Mouse (Mus musculus) gastrocnemius, postnatal 4 days (tissue): Measurements from ENCODE around the gene Mical3. TPM values are rescaled to one million over a fixed set of nuclear protein-coding genes. Genes with fewer than 3 reads are reported as not detected.
A peak's percentile ranks its signal among the peaks of the same experiment; 100 is the strongest.

Experiments used
- DNase-seq, 2 experiments: peaks; one replicate each; pipeline ENCODE4 v3.0.0; 2021 to 2022; ENCODE audit warnings: low spot score in 2 of 2, mixed read lengths in 2 of 2
- total RNA-seq, 2 experiments: library from RNA; stranded (reverse); gene quantifications; 2 replicates each; pipeline ENCODE4 v1.2.3; 2021

Mical3 gene
- total RNA-seq, 2 experiments from 2014 or later = 99.9 to 103 TPM

- no peak for DNase-seq
Measured at GRCm38 (mm10) chr6:121111448-121112055, 19.2 kb downstream of the Mical3 start.

- DNase-seq = peak; percentile 71 to 87
Measured at GRCm38 (mm10) chr6:121109998-121110603, 20.7 kb downstream of the Mical3 start.

DNA sequence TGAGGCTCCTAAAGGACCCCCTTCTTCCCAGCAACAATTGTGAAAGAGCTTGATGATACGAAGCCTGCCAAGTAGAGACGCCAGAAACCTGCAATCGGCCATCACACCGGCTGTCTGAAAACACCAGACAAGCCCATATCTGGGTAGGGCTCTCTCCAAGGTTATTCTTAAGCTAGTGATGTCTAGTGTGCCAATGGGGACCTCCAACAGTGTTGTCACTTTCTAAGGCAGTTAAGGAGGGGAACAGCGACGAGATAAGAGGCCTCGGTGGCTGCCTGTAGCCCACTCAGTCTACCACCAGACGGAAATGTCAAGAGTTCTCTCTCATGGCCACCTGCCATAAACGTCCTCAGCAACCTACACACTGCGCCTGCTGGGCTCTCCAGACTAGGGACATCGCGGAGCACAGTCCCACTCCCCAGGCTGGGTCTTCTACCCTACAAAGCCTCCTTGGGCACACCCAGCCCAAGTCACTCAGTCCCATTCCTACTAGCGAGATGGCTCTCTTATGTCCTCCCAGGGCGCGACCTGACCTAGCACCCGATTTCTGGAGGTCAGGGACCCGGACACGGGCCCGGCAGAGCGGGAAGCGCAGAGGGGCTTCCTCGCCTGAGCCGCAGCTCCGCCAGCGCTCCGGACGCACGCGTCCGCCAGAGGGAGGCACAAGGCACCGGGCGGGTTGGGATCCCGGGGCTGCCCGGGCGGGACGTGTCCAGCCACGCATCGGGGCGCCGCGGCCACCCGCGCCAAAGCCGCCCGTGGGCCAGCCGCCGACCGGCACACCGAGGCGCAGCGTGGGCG, 21.4 kb downstream of the Mical3 start:
- peak in 1 of 2 experiments; percentile 63 for DNase-seq

GRCm38 (mm10) chr6:121108075-121108474, 22.7 kb downstream of the Mical3 start:
- DNase-seq = no peak

DNA sequence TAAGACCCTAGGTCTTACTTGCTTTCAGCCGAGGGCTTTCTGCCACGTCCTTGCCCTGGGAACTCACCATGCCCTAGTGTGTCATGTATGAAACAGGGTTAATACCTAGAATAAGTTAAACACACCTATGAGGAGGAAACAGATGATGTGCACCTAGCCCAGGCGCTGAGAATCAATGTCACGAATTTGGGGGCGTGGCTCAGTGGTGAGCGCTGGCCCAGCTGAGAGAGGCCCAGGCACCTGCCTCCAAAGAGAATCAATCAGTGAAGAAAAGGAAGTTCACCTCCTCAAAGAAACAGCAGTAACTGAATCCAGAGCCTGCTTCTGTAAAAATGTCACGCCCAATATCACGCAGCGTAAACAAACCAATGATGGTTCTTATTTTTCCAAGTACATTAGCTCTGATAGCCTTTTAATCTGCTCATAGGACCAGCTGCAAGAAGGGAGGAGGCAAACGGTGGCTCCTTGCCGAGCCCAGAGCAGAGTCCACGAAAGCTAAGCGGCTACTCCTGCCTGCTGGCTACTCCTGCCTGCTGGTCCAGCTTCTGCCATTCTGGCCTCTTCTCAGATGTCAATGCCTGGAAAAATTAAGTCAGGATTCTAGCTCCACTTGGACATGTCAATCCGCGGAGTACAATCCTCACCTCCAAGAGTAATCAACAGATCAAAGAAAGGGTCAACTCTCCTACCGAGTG, 23.9 kb downstream of the Mical3 start:
- no peak for DNase-seq

DNA sequence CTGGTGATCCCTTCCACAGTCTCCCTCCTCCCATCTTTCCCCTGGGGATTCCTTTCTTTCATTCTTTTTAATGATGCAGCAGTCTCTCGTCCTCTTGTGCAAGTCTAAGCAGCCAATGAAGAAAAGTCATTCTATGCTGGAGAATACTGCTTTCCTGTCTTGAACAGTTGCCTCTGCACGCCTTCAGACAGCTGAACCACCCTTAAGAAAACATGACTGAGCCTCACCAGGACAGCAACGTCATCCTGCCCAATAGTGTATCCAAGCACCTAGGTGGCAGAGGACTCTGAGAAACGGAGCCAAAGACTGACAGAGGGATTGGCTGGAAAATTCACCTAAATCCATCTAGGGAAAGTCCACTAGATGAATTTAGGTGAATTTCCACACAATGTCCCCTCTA, 25.1 kb downstream of the Mical3 start:
- no peak for DNase-seq

- DNase-seq = no peak
Measured at GRCm38 (mm10) chr6:121103406-121104171, 27.2 kb downstream of the Mical3 start.

DNA sequence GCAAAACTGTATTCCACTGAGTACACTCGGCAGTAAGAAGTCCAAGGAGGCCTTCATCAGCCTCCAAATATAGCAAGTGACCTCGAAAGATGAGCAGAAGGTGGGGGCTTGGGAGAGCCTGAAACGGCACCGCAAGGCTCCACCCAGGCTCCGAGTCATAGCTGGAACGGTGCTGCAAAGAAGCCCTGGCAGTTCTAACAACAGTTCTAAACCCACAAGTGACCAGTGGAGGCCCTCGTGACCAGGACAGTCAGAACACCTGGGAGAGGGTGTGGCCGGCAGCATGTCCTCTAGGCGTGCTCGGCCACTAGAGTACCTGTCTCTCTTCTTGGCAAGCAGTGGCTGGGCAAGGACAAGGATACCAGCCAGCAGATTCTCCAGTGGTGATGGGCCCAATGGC, 27.9 kb downstream of the Mical3 start:
- no peak for DNase-seq

- no peak for DNase-seq
Measured at GRCm38 (mm10) chr6:121102084-121102483, 28.7 kb downstream of the Mical3 start.

- DNase-seq = no peak
Measured at GRCm38 (mm10) chr6:121101201-121101600, 29.6 kb downstream of the Mical3 start.

DNA sequence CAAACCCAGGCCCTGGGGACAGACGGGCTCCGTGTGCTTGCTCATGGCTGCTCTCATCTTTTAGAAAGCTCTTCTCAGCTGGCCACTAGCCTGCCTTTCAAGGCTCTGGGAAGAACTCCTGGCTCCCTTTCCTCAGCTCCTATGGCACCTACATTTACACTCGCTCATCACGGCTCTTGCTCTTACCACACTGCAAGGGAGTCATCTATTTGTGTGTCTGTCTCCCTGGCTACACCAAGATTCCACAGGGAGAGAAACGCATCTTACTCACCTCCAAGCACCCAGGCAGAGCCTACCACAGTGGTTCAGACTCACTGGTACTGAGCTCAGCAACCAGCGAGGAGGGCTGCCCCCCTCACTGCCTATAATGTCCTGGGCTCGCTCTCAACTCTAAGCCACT, 31.0 kb downstream of the Mical3 start:
- DNase-seq = no peak

- no peak for DNase-seq
Measured at GRCm38 (mm10) chr6:121099228-121099608, 31.6 kb downstream of the Mical3 start.

- DNase-seq = no peak
Measured at GRCm38 (mm10) chr6:121098511-121099227, 32.1 kb downstream of the Mical3 start.

DNA sequence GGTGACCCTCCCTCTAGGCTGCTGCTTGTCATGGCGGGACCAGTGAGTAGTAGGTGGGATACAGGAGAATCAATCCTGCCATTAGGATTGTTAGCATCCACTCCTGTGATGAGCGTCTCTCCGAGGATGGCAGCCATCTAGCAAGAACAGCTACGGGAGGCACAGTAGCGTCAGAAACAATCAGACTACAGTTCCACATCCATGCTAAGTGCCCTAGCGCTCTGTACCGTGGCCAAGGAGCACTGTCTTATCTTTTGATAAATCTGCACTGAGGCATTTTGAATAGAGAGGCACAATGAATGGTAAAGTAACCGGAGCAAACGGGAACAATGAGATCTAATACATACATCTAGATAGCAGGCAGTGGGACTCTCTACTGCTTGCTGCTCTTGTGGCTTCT, 32.7 kb downstream of the Mical3 start:
- no peak for DNase-seq

GRCm38 (mm10) chr6:121096862-121097261, 33.9 kb downstream of the Mical3 start:
- DNase-seq = no peak

- no peak for DNase-seq
Measured at GRCm38 (mm10) chr6:121096390-121096789, 34.4 kb downstream of the Mical3 start.

DNA sequence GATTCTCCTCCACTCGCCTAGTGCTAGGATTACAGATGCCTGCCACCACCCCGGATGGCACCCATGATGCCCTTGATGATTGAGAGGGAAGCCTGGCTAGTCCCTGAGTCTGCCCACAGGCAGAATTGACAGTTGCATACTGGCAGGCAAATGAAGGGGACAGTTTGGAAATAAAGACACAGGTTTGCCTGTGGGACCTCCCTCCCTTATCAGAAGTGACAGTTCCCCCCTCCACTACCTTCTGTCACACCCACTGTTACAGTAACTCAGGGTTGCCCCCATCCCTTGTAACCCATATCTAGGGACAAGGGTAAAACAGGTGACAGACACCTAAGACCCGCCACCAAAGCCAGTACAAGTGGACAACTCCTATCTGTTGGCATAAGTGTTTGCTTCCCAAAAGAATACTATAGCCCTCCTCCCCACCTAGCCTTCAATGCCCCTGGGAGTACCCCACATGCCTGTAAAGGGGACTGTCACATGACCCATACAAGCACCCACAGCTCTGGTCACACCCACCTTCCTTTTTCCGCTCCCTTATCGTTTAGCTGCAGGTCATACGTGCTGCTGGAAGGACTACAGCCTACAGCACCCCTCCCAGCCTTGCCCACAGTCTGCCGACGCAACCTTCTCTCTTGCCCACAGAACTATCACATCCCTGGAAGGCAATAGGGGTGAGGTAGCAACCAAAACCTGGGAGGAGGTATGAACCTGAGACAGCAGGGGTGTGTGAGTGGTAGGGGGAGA, 37.0 kb downstream of the Mical3 start:
- DNase-seq = no peak

DNA sequence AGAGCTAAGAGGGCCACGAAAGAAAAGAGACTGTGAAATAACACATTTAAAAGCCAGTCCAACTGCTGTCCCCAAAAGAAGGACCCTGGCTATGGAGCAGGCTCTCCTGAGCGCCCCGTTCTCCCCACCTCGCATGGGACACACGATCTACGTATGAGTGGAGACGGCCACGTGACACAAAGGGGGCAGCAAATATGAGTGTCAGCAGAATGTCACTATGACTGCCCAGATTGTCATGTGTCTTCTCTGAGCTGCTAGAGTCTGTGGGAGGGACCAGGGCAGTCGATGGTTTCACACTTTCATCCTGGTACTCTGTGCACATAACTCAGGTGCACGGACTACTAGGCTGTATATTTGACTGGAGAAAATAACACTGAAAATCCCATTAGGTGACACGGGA, 40.0 kb downstream of the Mical3 start:
- DNase-seq = no peak

- peak in 1 of 2 experiments; percentile 36 for DNase-seq
Measured at GRCm38 (mm10) chr6:121087586-121088245, 43.1 kb downstream of the Mical3 start.
